Mouse (Mus musculus): ENCODE results near the gene Krtap4-1. TPM values are rescaled to one million over a fixed set of nuclear protein-coding genes. Genes with fewer than 3 reads are reported as not detected.
"Not testable (repeated sequence)": the region's sequence is repeated elsewhere in the genome, so short reads cannot be mapped to it uniquely, and the experiment has no call there.

The Krtap4-1 gene
- polyA plus RNA-seq, 1 experiment from 2014 or later, result not detected

DNA sequence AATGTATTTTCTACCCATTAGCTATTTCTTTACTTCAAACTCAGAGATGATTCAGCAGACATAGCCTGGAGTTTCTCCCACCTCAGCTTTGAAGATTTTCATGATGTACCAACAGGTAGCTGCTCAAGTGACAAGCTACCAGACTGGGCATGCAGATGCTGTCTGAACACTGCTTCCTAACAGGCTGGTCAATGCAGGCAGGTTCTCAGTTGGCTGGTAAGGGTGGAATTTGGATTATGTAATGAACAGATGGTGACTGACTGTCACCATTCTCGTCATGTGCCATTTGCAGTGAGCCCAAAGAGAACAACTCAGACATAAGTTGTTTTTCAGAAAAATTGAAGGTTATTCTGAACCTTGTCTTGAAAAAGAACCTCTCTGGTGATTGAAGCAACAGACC, 18.9 kb downstream of the Krtap4-1 start:
- Histone ChIP-seq H3K27me3 (replicated peaks; ENCODE audit: control insufficient read depth, insufficient read depth, low read length) (no peaks in the 10 kb centered on the region), H3K36me3 (ENCODE audit: control insufficient read depth, insufficient read depth, low read length) (no peaks in the 10 kb centered on the region), H3K4me2 (ENCODE audit: low read depth, low read length) (no peak overlapping the region), H3K9me3 (ENCODE audit: control insufficient read depth, low read length) (no peaks in the 10 kb centered on the region), H3K4me3 (ENCODE audit: low read depth, low read length) (no peak overlapping the region), H3K4me1 (ENCODE audit: control insufficient read depth, insufficient read depth, low read length) (no peaks in the 10 kb centered on the region), H3K9ac (ENCODE audit: low read depth, low read length) (no peak overlapping the region), H3K27ac (replicated peaks; ENCODE audit: low read depth, low read length) (no peak overlapping the region)
- DNase-seq (ENCODE audit: low spot score), result no peak
- WGBS, result 54% methylated on average over 1 of the region's 1 CpGs
- ATAC-seq (ENCODE audit: low read depth), result no peak

DNA sequence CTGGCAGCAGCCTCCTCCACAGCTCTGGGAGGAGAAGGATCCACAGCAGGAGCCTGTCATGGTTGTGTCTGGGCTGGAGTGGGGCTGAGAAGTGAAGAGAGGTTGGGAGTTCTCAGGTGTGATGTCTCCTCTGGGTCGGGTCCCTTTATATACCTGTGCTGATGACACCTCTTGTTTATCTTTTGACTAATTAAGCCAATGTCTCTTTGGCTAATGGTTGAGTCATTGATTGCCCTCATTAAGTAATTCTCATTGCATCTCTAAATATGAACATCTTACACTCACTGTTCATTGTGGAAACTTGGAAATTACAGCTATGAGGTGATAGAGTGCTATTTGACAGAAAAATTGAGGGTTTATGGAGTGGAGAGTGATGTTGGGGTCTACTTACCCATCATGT, 24.8 kb downstream of the Krtap4-1 start, which contains the start of gene Gm11938:
TSS of gene Gm11938 (minus strand) at position 101 of the 400 bp plus-strand sequence.
- WGBS, result 63% methylated on average over 1 of the region's 1 CpGs

DNA sequence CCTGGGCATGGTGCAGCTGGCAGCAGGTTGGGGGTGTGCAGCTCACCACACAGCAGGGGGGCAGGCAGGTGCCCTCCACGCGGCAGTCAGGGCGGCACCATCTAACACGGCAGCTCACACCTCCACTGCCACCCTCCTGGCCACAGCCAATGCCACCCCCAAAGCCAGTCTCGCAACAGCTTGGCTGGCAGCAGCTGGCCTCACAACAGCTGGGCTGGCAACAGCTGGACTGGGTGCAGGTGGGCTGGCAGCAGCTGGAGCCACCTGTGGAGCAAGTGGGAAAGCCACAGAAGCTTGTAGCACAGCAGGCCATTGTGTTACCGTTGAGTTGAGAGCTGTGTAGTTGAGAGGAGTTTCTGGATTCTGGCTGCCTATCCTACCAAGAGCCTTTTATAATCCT, 30.3 kb downstream of the Krtap4-1 start, which contains the start of gene Krtap9-3:
TSS of gene Krtap9-3 (minus strand) at position 364 of the 400 bp plus-strand sequence.
- H3K36me3 ChIP-seq (ENCODE audit: control insufficient read depth, insufficient read depth, low read length); H3K27me3 ChIP-seq (replicated peaks; ENCODE audit: control insufficient read depth, insufficient read depth, low read length); H3K4me1 ChIP-seq (ENCODE audit: control insufficient read depth, insufficient read depth, low read length); H3K4me3 ChIP-seq (ENCODE audit: low read depth, low read length); H3K4me2 ChIP-seq (ENCODE audit: low read depth, low read length); DNase-seq (ENCODE audit: low spot score); H3K9me3 ChIP-seq (ENCODE audit: control insufficient read depth, low read length); H3K9ac ChIP-seq (ENCODE audit: low read depth, low read length); H3K27ac ChIP-seq (replicated peaks; ENCODE audit: low read depth, low read length); ATAC-seq (ENCODE audit: low read depth): not testable (repeated sequence)
- WGBS, result 81% methylated on average over 3 of the region's 6 CpGs

More for the DNA sequence above, 24.8 kb downstream of the Krtap4-1 start, which contains the start of gene Gm11938:
- not testable (repeated sequence) for H3K27ac ChIP-seq (replicated peaks; ENCODE audit: low read depth, low read length); H3K9ac ChIP-seq (ENCODE audit: low read depth, low read length); ATAC-seq (ENCODE audit: low read depth); DNase-seq (ENCODE audit: low spot score); H3K4me2 ChIP-seq (ENCODE audit: low read depth, low read length); H3K4me3 ChIP-seq (ENCODE audit: low read depth, low read length); H3K36me3 ChIP-seq (ENCODE audit: control insufficient read depth, insufficient read depth, low read length); H3K9me3 ChIP-seq (ENCODE audit: control insufficient read depth, low read length); H3K4me1 ChIP-seq (ENCODE audit: control insufficient read depth, insufficient read depth, low read length); H3K27me3 ChIP-seq (replicated peaks; ENCODE audit: control insufficient read depth, insufficient read depth, low read length)

DNA sequence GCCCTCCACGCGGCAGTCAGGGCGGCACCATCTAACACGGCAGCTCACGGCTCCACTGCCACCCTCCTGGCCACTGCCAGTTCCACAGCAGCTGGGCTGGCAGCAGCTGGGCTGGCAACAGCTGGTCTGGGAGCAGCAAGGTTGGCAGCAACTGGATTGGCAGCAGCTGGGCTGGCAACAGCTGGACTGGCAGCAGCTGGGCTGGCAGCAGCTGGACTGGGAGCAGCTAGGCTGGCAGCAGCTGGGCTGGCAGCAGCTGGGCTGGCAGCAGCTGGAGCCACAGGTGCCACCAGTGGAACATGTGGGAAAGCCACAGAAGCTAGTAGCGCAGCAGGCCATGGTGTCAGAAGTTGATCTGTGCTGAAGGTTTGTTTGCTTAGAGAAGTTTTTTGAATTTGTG, 37.1 kb downstream of the Krtap4-1 start, which contains the start of gene Krtap1-3:
TSS of gene Krtap1-3 (minus strand) at position 359 of the 400 bp plus-strand sequence.
- ATAC-seq (ENCODE audit: low read depth), result no peak
- WGBS, result 91% methylated on average over 3 of the region's 6 CpGs
- no peak within 1 kb of the TSS for H3K9ac ChIP-seq (ENCODE audit: low read depth, low read length)

DNA sequence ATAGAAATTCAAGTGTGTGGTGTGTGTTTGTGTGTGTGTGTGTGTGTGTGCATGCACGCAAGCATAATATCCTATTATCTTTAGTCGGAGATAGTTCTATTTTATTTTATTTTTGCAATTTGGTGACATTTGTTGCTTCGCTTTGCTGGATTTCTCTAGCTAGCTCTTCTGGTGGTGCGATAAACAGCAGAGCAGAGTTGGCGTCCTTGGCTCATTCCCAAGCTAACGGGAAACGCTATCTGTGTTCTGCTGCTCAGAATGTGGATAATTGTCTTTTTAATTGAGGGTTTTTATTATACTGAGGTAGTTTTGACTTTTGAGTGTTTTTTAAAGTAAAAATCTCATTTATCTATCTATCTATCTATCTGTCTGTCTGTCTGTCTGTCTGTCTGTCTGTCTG, 42.9 kb downstream of the Krtap4-1 start:
- Histone ChIP-seq H3K27me3 (replicated peaks; ENCODE audit: control insufficient read depth, insufficient read depth, low read length) (no peaks in the 10 kb centered on the region), H3K4me1 (ENCODE audit: control insufficient read depth, insufficient read depth, low read length) (no peaks in the 10 kb centered on the region), H3K9ac (ENCODE audit: low read depth, low read length) (no peak overlapping the region), H3K27ac (replicated peaks; ENCODE audit: low read depth, low read length) (no peak overlapping the region), H3K4me2 (ENCODE audit: low read depth, low read length) (no peak overlapping the region), H3K4me3 (ENCODE audit: low read depth, low read length) (no peak overlapping the region), H3K36me3 (ENCODE audit: control insufficient read depth, insufficient read depth, low read length) (no peaks in the 10 kb centered on the region), H3K9me3 (ENCODE audit: control insufficient read depth, low read length) (no peaks in the 10 kb centered on the region)
- 89% methylated on average over 7 of the region's 7 CpGs for WGBS
- no peak for ATAC-seq (ENCODE audit: low read depth)
- no peak for DNase-seq (ENCODE audit: low spot score)

More for the DNA sequence above, 37.1 kb downstream of the Krtap4-1 start, which contains the start of gene Krtap1-3:
- no peaks in the 10 kb centered on the region for H3K27me3 ChIP-seq (replicated peaks; ENCODE audit: control insufficient read depth, insufficient read depth, low read length)
- no peak within 1 kb of the TSS for H3K4me2 ChIP-seq (ENCODE audit: low read depth, low read length)
- H3K4me3 ChIP-seq (ENCODE audit: low read depth, low read length), result no peak within 1 kb of the TSS
- H3K9me3 ChIP-seq (ENCODE audit: control insufficient read depth, low read length), result no peaks in the 10 kb centered on the region
- DNase-seq (ENCODE audit: low spot score), result no peak
- no peaks in the 10 kb centered on the region for H3K4me1 ChIP-seq (ENCODE audit: control insufficient read depth, insufficient read depth, low read length)
- no peaks in the 10 kb centered on the region for H3K36me3 ChIP-seq (ENCODE audit: control insufficient read depth, insufficient read depth, low read length)
- H3K27ac ChIP-seq (replicated peaks; ENCODE audit: low read depth, low read length), result no peak within 1 kb of the TSS

DNA sequence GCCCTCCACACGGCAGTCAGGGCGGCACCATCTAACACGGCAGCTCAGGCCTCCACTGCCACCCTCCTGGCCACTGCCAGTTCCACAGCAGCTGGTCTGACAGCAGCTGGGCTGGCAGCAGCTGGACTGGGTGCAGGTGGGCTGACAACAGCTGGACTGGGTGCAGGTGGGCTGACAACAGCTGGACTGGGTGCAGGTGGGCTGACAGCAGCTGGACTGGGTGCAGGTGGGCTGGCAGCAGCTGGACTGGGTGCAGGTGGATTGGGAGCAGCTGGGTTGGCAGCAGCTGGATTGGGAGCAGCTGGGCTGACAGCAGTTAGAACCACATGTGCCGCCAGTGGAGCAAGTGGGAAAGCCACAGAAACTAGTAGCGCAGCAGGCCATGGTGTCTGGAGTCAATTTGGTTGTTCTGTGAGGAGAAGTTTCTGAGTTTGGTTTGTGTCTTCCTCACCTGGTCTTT, 44.8 kb downstream of the Krtap4-1 start, which contains the start of gene Krtap1-4:
TSS of gene Krtap1-4 (minus strand) at position 410 of the 460 bp plus-strand sequence.
- H3K9ac ChIP-seq (ENCODE audit: low read depth, low read length), result no peak within 1 kb of the TSS
- 57% methylated on average over 3 of the region's 5 CpGs for WGBS
- H3K4me2 ChIP-seq (ENCODE audit: low read depth, low read length), result no peak within 1 kb of the TSS
- H3K27ac ChIP-seq (replicated peaks; ENCODE audit: low read depth, low read length), result no peak within 1 kb of the TSS
- H3K4me1 ChIP-seq (ENCODE audit: control insufficient read depth, insufficient read depth, low read length), result no peaks in the 10 kb centered on the region
- H3K4me3 ChIP-seq (ENCODE audit: low read depth, low read length), result no peak within 1 kb of the TSS
- DNase-seq (ENCODE audit: low spot score) (no peak), ATAC-seq (ENCODE audit: low read depth) (no peak)
- no peaks in the 10 kb centered on the region for H3K9me3 ChIP-seq (ENCODE audit: control insufficient read depth, low read length)
- no peaks in the 10 kb centered on the region for H3K36me3 ChIP-seq (ENCODE audit: control insufficient read depth, insufficient read depth, low read length)
- no peaks in the 10 kb centered on the region for H3K27me3 ChIP-seq (replicated peaks; ENCODE audit: control insufficient read depth, insufficient read depth, low read length)

DNA sequence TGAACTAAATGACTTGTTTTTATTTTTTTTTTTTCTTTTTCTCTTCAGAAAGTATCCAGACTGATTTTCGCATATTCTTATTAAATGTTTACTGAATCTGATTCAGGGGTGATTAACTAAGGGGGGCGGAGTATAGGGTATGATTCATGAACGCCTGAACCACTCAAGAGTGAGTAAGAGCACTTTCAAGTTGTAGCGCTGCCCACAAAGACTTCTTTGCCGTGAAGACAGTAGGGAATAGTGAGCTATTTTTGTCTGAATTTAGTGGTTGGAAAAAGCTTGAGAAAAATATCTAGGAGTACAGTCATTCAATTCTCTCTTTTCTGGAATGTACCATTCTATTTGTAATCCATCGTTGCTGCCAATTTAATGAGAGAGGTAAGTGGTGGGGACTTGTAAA, 46.5 kb downstream of the Krtap4-1 start:
- no peak overlapping the region for H3K9ac ChIP-seq (ENCODE audit: low read depth, low read length)
- DNase-seq (ENCODE audit: low spot score), result no peak

DNA sequence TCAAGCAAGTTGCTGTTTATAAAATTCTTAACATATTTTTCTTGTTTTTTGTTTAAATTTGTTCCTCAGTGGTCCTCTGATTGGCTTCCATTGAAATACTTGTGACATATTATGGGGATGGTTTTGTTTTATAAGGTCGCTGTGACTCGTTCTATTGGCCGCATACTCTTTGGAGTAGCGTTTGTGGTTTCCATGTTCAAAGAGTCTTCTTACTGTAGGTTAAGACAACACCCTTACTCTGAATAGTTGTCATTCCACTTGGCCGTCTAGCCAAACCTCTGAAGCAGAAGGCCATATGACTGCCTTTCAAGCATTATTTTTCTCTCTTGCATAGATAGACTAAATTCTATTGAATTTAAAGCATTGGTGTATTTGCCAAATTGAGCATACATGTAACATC, 47.0 kb downstream of the Krtap4-1 start:
- Histone ChIP-seq H3K36me3 (ENCODE audit: control insufficient read depth, insufficient read depth, low read length) (no peaks in the 10 kb centered on the region), H3K4me1 (ENCODE audit: control insufficient read depth, insufficient read depth, low read length) (no peaks in the 10 kb centered on the region), H3K4me2 (ENCODE audit: low read depth, low read length) (no peak overlapping the region), H3K9me3 (ENCODE audit: control insufficient read depth, low read length) (no peaks in the 10 kb centered on the region), H3K27ac (replicated peaks; ENCODE audit: low read depth, low read length) (no peak overlapping the region), H3K9ac (ENCODE audit: low read depth, low read length) (no peak overlapping the region), H3K4me3 (ENCODE audit: low read depth, low read length) (no peak overlapping the region), H3K27me3 (replicated peaks; ENCODE audit: control insufficient read depth, insufficient read depth, low read length) (no peaks in the 10 kb centered on the region)
- 87% methylated on average over 5 of the region's 5 CpGs for WGBS
- DNase-seq (ENCODE audit: low spot score), result no peak
- no peak for ATAC-seq (ENCODE audit: low read depth)

More for the DNA sequence above, 46.5 kb downstream of the Krtap4-1 start:
- H3K27ac ChIP-seq (replicated peaks; ENCODE audit: low read depth, low read length), result no peak overlapping the region
- H3K4me2 ChIP-seq (ENCODE audit: low read depth, low read length), result no peak overlapping the region
- H3K36me3 ChIP-seq (ENCODE audit: control insufficient read depth, insufficient read depth, low read length), result no peaks in the 10 kb centered on the region
- no peak overlapping the region for H3K4me3 ChIP-seq (ENCODE audit: low read depth, low read length)
- ATAC-seq (ENCODE audit: low read depth), result no peak
- 83% methylated on average over 6 of the region's 6 CpGs for WGBS
- H3K9me3 ChIP-seq (ENCODE audit: control insufficient read depth, low read length), result no peaks in the 10 kb centered on the region
- H3K27me3 ChIP-seq (replicated peaks; ENCODE audit: control insufficient read depth, insufficient read depth, low read length), result no peaks in the 10 kb centered on the region
- H3K4me1 ChIP-seq (ENCODE audit: control insufficient read depth, insufficient read depth, low read length), result no peaks in the 10 kb centered on the region

DNA sequence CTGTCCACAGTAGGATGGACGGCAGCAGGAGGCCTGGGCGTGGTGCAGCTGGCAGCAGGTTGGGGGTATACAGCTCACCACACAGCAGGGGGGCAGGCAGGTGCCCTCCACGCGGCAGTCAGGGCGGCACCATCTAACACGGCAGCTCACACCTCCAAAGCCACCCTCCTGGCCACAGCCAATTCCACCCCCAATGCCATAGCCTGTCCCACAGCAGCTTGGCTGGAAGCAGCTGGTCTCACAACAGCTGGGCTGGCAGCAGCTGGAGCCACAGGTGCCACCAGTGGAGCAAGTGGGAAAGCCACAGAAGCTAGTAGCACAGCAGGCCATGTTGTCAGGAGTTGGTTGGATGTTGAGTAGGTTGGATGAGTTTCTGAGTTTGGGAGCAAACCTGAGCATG, 47.4 kb downstream of the Krtap4-1 start, which contains the start of gene Krtap1-5:
TSS of gene Krtap1-5 (minus strand) at position 381 of the 400 bp plus-strand sequence.
- Histone ChIP-seq H3K27ac (replicated peaks; ENCODE audit: low read depth, low read length) (no peak within 1 kb of the TSS), H3K36me3 (ENCODE audit: control insufficient read depth, insufficient read depth, low read length) (no peaks in the 10 kb centered on the region), H3K4me2 (ENCODE audit: low read depth, low read length) (no peak within 1 kb of the TSS), H3K9me3 (ENCODE audit: control insufficient read depth, low read length) (no peaks in the 10 kb centered on the region), H3K9ac (ENCODE audit: low read depth, low read length) (no peak within 1 kb of the TSS), H3K4me3 (ENCODE audit: low read depth, low read length) (no peak within 1 kb of the TSS), H3K27me3 (replicated peaks; ENCODE audit: control insufficient read depth, insufficient read depth, low read length) (no peaks in the 10 kb centered on the region), H3K4me1 (ENCODE audit: control insufficient read depth, insufficient read depth, low read length) (no peaks in the 10 kb centered on the region)
- DNase-seq (ENCODE audit: low spot score) (no peak), ATAC-seq (ENCODE audit: low read depth) (no peak)
- WGBS, result 87% methylated on average over 6 of the region's 6 CpGs
